Mouse (Mus musculus): ENCODE measurements around the gene Kctd7.
A peak's percentile ranks its signal among the peaks of the same experiment; 100 is the strongest.

Kctd7 gene

DNA sequence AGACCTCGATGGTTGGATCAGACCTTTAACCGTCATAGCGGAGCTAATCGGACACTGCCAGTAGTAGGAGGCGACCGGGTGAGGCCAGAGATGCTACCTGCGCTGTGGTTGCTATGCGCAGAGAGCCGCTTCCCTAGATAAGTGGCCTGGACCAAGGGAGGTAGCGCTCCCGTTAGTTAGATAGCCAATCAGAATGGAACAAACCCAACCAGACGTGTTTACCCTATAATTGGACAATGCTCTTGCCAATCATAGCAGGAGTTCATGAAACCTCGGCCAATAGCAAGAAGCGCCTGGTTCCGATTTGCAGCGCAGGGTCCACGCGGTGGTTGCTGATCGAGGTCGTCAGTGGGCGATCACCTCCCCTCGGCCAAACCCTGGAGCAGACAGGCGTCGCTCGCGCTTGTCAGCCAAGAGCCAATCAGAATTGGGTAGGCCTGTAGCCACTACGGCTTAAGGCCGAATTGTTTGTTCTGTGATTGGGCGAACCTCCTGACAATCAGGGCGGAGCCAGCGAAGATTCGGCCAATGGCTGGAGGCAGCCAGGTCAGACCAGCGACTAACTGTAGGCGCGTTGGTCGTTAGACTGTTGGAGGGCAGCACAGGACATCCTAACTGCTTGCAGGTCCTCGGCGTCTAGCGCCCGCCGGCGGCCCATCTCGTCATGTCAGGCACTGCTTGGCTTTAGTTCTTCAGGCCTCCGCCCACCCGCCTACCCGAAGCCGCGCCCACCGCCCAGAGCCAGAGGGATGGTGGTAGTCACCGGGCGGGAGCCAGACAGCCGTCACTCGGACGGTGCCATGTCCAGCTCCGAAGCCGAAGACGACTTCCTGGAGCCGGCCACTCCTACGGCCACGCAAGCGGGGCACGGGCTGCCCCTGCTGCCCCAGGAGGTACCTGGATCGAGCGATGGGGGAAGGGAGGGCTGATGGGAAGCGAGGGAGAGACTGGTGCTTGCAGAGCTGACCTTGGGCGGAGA lies at the start of gene Kctd7:
Gene Kctd7, plus strand, starts transcription at position 528 of the 979 bp plus-strand sequence.
- DNase-seq (ENCODE audit: low read depth, low spot score): peak; percentile 87

DNA sequence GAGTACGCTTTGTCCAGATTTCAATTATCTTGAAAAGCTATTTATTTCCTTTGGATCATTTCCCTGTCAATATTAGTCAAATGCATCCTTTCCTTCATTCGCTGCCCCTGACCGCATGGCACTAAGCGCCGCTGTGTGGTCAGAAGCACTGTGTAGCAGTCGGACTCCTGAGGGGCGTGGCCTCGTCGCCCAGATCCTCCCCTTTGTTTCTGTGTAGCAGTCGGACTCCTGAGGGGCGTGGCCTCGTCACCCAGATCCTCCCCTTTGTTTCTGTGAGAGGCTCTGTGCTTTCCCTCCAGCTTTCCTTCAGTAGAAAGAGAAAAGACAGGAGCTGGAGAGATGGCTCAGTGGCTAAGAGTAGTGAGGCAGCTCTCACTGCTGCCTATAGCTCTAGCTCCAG lies 47.9 kb upstream of the Kctd7 start:
- peak; percentile 57 for DNase-seq (ENCODE audit: low read depth, low spot score)

DNA sequence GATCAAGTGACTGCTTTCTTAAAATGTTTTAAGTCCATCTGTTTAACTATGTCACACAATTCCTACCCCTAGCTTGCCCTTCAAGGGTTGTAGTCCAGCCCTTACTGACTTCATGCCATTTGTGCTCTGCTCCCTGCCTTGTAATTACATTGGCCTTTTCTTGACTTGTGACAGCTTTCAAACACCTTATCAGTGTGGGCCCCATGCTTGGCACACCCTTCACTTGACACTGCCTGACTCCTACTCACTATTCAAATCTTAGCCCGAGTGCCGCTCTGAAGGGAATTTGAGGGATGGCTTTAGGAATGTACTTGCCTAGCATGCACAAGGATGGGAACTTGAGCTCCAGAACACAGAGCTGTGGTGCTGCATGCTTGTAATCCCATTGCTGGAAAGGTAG lies 46.8 kb upstream of the Kctd7 start:
- no peak for DNase-seq (ENCODE audit: low read depth, low spot score)

DNA sequence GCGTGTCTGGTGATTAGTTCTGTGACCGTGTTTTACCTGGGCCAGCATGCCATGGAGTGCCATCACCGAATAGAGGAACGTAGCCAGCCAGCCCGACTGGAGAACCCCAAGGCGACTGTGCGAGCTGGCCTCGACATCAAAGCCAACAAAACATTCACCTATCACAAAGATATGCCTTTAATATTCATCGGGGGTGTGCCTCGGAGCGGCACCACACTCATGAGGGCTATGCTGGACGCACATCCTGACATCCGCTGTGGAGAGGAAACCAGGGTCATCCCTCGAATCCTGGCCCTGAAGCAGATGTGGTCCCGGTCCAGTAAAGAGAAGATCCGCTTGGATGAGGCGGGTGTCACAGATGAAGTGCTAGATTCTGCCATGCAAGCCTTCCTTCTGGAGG lies 42.9 kb upstream of the Kctd7 start:
- DNase-seq (ENCODE audit: low read depth, low spot score): no peak

DNA sequence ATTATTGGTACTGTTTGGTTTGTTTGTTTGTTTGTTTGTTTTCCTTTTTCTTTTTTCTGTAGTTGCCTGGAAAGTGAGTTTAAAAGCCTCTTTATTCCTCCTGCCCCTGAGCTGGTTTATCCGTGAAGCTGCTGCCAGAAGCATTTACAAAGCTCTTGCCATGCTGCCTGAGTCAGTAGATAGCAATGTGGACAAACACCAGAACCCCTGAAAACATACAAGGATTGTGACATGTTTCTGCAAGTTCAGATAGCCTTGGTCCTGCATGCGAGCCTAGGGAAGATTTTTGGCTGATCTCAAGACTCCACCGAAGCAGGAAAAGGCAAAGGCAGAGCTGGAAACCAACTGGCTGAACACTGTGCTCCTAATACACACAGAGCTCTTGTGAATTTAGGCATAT lies 35.3 kb upstream of the Kctd7 start:
- DNase-seq (ENCODE audit: low read depth, low spot score): no peak

DNA sequence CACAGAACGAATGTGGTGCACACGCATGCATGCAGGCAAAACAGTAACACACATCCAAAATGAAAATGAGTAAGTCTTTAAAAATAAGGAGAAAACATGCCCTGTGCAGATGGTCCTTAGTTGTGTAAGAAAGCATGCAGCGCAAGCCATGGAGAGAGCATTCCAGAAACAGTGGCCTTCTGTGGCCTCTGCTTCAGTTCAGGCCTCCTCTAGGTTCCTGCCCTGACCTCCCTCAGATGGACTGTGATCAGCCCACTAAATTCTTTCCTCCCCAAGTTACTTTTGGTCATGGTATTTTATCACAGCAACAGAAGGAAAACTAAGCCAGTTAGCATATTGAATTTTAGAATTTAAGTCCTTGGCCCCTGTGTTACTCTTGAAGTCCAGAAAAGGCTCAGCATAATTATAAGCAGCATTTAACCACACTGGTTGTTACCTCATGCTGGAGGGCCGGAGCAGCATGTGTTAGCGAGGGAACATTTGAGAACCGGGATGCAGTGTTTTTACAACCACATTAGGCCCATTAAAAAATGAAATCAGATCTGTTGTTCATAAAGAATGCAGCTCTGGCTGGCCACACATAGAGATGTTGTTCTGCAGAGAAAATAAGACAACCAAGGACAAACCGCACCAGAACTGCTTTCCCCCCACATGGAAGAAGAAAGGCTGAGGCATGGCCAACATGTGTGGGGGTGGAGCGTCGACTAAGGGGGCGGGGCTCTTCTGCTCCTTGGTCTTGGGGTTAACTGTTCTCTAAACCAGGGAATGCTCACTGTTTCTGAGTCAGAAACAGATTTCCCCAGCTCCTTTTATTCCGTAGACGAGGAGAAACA lies 33.8 kb upstream of the Kctd7 start:
- DNase-seq (ENCODE audit: low read depth, low spot score): no peak

DNA sequence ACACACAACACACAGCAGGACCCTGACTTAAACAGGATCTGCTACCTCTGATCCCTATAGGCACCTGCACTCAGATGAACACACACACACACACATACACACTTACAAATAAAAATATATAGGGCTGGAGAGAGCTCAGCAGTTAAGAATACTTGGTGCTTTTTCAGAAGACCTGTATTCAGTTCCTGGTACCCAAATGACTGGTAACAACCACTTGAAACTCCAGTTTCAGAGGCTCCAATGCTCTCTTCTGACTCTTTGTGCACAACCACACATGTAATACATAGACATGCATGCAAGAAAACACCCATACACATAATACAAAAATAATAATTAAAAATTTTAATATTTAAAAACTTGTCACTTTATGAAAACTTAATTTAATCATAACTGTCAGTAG lies 32.0 kb upstream of the Kctd7 start:
- no peak for DNase-seq (ENCODE audit: low read depth, low spot score)

DNA sequence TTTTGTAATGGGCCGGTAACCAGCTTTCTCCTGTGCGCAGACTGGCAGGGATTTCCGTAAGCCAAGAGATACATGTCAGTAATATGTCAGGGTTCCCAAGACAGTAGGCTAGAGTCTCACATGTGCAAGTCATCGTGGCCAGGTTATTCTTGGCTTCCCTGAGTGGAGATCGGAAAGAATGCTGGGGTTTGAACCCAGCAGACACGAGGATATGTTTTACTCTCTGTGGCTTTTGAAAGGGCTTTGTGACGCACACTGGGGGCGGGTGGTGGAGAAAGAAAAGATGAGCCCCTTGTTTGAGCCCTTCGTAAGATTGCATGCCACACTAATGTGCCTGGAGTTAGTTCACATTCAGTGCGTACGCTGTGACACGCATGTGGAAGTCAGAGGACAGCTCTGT lies 28.5 kb upstream of the Kctd7 start:
- DNase-seq (ENCODE audit: low read depth, low spot score): no peak

DNA sequence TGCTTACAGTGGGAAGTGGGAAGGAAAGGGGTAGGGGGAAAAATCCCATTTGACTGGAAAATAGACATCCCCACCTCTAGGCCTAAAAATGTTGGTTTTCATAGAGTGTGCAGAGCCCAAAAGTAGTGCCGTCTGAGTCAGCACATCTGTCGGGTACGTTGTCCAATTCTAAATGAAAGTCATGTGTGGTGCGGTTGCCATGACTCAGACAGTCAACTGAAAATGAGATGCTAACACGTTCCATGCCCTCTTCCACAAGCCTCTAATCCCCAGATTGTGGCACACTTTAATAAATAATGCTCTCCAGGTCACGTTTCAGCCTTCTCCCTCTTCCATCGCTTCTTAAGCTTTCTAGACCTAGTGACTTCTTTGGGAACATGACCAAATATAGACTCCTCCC lies 27.8 kb upstream of the Kctd7 start:
- no peak for DNase-seq (ENCODE audit: low read depth, low spot score)

DNA sequence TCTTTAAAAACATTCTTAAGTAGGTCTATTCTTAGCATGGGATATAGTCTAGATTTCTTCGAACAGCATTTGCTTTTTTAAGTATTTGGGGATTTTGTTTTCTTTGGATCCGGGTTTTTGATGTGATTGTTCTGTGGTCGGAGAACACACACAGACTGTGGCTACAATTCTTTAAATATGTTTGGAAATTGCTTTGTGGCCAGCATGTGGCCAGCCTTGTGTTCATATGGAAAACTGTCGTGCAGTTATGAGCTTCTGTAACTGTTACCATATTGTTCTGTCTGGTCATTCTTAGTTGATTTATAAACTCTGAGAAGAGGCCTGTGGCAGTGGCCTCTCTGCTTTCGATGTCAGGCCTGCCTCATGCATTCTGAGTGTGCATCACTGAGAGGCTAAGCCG lies 26.7 kb upstream of the Kctd7 start:
- no peak for DNase-seq (ENCODE audit: low read depth, low spot score)

DNA sequence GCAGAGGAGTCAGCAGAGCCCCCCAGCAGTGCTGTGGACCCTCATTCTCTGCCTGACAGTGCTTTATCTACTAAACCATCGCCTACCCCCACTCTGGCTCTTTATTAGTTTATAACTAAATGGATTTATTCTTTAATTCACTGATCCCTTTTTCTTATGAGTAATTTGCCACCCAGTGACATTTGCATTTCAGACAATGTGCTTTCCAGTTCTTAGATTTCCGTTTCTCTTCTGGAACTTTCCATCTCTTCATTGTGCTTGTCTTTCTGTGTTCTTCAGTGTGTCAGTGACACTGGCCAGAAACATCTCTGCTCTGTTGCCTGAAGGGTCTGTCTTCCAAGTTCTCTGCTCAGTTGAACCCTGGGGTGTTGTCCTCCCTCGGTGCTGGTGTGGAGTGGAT lies 25.4 kb upstream of the Kctd7 start:
- DNase-seq (ENCODE audit: low read depth, low spot score): no peak

DNA sequence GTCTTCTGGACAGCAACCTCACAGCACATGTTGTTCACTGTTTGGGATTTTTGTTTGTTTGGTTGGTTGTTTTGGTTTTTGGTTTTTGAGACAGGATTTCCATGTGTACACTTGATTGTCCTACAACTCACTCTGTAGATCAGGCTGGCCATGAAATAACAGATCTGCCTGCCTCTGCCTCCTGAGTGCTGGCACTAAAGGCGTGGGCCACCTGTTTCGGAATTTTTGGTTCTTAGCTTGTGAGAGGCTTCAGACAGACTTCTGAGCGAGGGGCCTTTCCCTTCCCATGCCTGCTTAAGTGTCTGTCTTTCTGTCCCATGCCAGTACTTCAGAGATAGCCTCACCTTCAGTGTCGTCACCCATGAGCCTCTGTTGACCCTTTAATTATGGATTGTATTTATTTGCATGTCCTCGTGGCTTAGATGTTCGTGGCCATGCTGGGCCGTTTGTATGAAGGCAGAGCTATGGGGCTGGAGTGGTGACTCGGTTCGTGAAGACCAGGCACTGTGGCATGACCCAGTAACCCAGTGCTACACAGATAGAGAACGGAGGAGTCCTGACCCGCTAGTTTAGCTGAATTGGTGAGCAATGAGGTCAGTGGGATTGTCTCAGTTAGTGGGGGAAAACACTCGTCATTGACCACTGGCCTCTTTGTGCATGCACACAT lies 24.5 kb upstream of the Kctd7 start:
- no peak for DNase-seq (ENCODE audit: low read depth, low spot score)

DNA sequence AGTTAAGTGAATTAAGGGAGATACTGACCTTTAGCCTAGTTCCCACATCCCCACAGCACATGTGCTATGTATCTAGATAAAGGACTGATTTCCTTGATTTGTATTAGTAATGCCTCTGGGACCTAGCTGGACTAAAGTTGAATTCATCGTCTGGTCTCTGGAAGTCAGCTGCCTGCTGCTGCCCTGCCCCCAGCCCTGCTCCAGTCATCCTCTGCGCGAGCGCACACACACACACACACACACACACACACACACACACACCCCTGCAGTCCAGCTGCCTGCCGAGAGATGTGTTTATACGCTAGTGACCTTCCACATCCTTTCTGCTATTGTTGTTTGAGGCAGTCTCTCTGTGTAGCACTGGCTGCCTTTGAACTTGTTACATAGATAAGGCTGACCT lies 23.8 kb upstream of the Kctd7 start:
- no peak for DNase-seq (ENCODE audit: low read depth, low spot score)

DNA sequence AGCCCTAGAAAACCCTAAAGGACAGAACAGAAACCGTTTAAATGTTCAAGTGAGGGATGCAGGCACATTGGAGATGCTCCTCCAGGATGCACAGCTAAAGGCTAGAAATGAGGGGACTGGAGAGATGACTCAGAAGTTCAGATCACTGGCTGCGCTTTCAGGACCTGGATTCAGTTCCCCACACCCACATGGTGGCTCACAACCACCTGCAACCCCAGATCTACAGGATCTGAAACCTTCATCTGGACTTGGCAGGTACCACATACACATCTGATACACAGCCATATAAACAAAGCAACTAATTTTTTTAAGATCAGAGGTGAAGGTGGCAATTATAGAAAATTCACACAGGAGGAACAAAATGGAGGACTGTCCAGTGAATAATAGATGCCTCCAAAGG lies 22.3 kb upstream of the Kctd7 start:
- no peak for DNase-seq (ENCODE audit: low read depth, low spot score)

DNA sequence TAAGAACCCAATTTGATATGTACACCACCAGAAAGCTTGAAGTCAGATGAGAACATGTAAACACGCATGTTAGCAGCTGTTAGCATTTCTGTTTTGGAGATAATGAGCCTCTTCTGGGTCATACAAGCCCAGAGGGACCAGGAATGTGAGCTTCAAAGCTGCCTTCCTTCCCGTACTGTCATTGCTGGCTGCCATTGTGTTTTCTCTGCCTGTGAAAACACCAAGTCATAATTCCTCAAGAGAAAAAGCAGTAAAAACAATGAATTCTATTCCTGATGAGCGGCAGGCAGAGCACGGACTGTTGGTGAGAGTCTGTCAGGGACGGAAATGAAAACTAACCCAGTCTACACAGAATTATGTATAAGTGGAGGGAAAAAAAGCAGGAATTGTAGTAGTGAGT lies 20.4 kb upstream of the Kctd7 start:
- no peak for DNase-seq (ENCODE audit: low read depth, low spot score)

DNA sequence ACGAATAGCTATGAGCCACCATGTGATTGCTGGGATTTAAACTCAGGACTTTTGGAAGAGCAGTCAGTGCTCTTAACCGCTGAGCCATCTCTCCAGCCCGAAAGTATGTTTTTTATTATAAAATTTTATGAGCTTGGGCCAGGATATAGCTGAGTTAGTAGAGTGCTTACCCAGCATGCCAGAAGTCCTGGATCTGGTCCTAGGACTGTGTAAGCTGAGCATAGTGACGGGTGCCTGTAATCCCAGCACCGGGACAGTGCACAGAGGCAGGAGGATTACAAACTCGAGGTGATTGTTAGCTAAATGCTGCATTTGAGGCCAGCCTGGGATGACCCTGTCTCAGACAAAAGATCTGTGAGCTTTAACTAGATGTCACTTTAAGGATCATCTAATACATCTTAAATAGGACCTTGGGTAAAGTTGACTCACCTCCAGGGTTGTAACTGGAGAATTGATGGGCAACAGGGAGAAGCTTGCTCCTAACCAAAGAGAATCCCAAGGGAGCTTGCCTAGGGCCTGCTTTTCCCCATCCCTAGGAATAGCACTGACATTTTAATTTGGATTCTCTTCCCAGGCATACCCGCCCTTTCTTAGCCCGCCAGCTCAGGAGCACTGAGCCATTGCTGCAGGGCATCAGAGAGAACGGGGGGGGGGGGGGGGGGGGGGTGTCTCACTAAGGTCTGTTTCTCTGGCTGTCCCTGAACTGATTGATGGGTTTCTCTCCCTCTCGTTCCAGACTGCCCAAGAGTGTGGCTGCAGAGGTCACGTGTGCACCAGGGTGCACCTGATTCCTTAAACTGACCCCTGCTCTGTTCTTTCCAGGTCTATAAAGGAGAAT lies 15.8 kb upstream of the Kctd7 start:
- no peak for DNase-seq (ENCODE audit: low read depth, low spot score)

DNA sequence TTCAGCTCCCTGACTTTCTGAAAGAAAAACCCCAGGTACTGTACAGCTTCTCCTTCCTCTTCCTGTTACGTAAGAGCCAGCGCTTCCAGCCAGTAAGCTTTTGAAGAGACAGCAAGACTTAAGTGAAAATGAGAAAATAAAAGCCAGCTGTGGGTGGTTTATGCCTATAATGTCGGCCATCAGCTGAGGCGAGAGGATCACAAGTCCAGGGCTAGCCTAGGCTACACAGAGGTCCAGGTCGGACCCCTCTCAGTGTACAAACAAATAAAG lies 15.2 kb upstream of the Kctd7 start:
- DNase-seq (ENCODE audit: low read depth, low spot score): no peak

DNA sequence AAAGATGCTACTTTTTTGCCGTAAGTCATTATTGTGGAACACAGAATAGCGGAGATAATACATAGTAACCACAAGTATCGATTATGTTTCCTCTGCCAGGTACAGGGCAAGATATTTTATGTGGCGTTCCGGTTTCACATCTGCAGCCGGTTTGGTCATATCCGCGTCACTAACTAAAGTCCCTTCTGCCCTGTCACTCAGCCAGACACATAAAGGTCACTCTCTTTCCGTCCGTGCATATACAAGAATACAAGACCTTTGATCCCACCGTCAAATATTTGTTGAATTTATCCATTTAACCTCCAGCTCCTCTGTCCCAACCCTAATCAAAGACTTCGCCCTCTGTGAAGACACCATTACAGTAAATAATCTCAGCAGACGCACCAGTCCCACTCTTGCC lies 8.1 kb upstream of the Kctd7 start:
- DNase-seq (ENCODE audit: low read depth, low spot score): no peak

DNA sequence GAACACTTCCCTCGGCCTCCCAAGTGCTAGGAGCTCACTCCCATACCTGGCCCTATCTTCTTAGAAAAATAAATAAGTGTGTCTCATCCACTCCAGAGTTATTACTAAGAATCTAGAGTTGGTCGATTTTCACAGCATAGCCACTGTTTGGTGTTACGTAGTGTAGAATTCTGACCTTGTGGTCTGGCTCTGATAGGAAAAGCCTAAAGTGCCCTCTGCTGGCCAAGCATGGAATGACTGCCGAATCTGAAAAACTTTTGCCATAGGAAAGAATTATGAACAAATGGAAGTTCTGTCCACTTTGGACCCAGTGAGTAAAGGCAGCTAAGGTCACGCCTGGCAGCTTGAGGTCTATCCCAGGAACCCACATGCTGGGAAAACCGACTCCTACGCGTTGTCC lies 5.3 kb upstream of the Kctd7 start:
- DNase-seq (ENCODE audit: low read depth, low spot score): no peak

DNA sequence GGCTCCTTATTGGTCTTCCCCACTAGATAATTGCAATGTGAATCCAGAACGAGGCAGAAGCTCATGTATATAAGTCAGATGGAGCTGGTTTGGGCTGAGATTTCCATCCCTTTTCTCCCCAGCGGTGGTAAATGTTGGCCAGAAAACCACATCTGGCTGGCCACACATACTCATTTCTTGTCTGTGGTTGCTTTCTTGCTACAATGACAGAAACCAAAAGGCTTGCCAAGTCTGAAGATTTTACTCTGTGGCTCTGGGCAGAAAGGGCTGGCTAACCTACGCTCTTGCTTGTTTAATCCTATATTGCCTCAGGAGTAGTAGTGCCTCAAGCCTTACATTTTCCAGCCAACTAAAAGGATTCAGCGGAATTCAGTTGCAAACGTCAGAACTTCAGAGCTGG lies 3.5 kb upstream of the Kctd7 start:
- DNase-seq (ENCODE audit: low read depth, low spot score): no peak

DNA sequence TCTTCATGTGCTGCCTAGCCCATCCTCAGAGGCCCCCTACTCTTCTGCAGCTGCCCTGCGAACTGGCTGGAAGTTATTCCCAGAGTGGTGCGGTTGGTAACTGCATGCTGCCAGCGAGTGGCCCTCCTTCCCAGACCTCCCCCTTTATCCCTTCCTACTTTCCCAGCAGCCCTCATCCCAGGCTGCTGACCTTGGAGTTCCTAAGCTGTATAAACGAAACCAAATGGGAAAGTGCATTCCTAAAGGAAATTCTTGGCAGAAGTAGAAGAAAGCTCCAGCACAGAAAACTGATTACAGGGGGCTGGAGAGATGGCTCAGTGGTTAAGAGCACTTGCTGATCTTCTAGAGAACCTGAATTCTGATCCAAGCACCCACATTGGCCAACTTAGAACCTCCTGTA lies 2.6 kb upstream of the Kctd7 start:
- DNase-seq (ENCODE audit: low read depth, low spot score): no peak

DNA sequence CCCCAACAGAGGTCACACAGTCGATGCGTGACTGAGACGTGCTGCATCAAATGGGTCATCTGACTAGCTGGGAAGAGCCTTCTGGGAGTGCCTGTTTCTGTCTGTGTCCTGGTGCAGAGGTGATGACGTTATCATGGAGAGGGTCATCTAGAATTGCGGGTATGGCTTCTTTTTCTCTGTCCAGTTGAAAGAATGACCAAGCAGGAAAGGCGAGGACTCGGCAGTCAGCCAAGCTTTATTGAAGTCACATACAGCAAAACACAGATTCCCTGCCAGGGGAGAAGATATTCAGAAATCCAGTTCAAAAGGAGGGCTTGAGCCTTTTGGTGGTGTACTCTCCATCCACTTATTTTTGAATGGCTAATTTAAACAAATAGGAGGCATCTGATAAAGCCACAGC lies 1.6 kb upstream of the Kctd7 start:
- DNase-seq (ENCODE audit: low read depth, low spot score): no peak

All from WW6 (cell line).